Mouse (Mus musculus): ENCODE data around the gene Cyp27a1. TPM values are rescaled to one million over a fixed set of nuclear protein-coding genes. Genes with fewer than 3 reads are reported as not detected.

Cyp27a1 gene
- polyA plus RNA-seq, 1 experiment from 2014 or later: 4.6 TPM

GRCm38 (mm10) chr1:74740846-74741245, 27.5 kb downstream of the Cyp27a1 start:
- H3K4me3 ChIP-seq (ENCODE audit: low read depth, low read length): no peak overlapping the region
- H3K27ac ChIP-seq (ENCODE audit: low read depth, low read length): no peak overlapping the region
- H3K9me3 ChIP-seq (ENCODE audit: control insufficient read depth): no peaks in the 10 kb centered on the region
- WGBS: 79% methylated on average over 7 of the region's 7 CpGs
- H3K9ac ChIP-seq (ENCODE audit: low read depth, low read length): no peak overlapping the region
- ATAC-seq: no peak
- H3K27me3 ChIP-seq (replicated peaks; ENCODE audit: control insufficient read depth, insufficient read depth, low read length): no peaks in the 10 kb centered on the region
- no peak overlapping the region for H3K4me2 ChIP-seq (replicated peaks; ENCODE audit: low read depth)
- H3K36me3 ChIP-seq (ENCODE audit: control insufficient read depth, insufficient read depth): no peaks in the 10 kb centered on the region; the same call in 1 of the 2 replicates
- H3K4me1 ChIP-seq (replicated peaks; ENCODE audit: control insufficient read depth, insufficient read depth, low read length): no peaks in the 10 kb centered on the region
- no peak for TF ChIP-seq CTCF (IDR thresholded peaks at IDR 0.05; ENCODE audit: low read depth)

GRCm38 (mm10) chr1:74747335-74747734, 34.0 kb downstream of the Cyp27a1 start:
- no peak overlapping the region for H3K4me2 ChIP-seq (replicated peaks; ENCODE audit: low read depth)
- no peak for TF ChIP-seq CTCF (IDR thresholded peaks at IDR 0.05; ENCODE audit: low read depth)
- no peak for ATAC-seq
- 71% methylated on average over 5 of the region's 5 CpGs for WGBS
- H3K27ac ChIP-seq (ENCODE audit: low read depth, low read length): no peak overlapping the region
- H3K27me3 ChIP-seq (replicated peaks; ENCODE audit: control insufficient read depth, insufficient read depth, low read length): 0 out of 2 replicates have a peak, but pooled peaks cover 3% of the 10 kb centered on the region
- no peak overlapping the region for H3K9ac ChIP-seq (ENCODE audit: low read depth, low read length)
- H3K4me1 ChIP-seq (replicated peaks; ENCODE audit: control insufficient read depth, insufficient read depth, low read length): no peaks in the 10 kb centered on the region; the same call in none of the 2 replicates
- no peaks in the 10 kb centered on the region for H3K9me3 ChIP-seq (ENCODE audit: control insufficient read depth)
- H3K4me3 ChIP-seq (ENCODE audit: low read depth, low read length): no peak overlapping the region
- H3K36me3 ChIP-seq (ENCODE audit: control insufficient read depth, insufficient read depth): no peaks in the 10 kb centered on the region

GRCm38 (mm10) chr1:74748643-74749271, 35.4 kb downstream of the Cyp27a1 start, which contains the start of gene Prkag3:
Prkag3 (minus strand) TSS chr1:74749221.
- no peaks in the 10 kb centered on the region for H3K36me3 ChIP-seq (ENCODE audit: control insufficient read depth, insufficient read depth)
- WGBS: 11% methylated on average over 30 of the region's 30 CpGs
- no peaks in the 10 kb centered on the region; the same call in none of the 2 replicates for H3K4me1 ChIP-seq (replicated peaks; ENCODE audit: control insufficient read depth, insufficient read depth, low read length)
- H3K27me3 ChIP-seq (replicated peaks; ENCODE audit: control insufficient read depth, insufficient read depth, low read length): 0 out of 2 replicates have a peak, but pooled peaks cover 3% of the 10 kb centered on the region
- peak; percentile 56 for ATAC-seq
- H3K4me3 ChIP-seq (ENCODE audit: low read depth, low read length): peak within 1 kb of the TSS; percentile 22
- peak within 1 kb of the TSS; percentile 61 for H3K4me2 ChIP-seq (replicated peaks; ENCODE audit: low read depth)
- H3K27ac ChIP-seq (ENCODE audit: low read depth, low read length): no peak within 1 kb of the TSS
- no peaks in the 10 kb centered on the region for H3K9me3 ChIP-seq (ENCODE audit: control insufficient read depth)
- peak; percentile 79 for TF ChIP-seq CTCF (IDR thresholded peaks at IDR 0.05; ENCODE audit: low read depth)
- H3K9ac ChIP-seq (ENCODE audit: low read depth, low read length): no peak within 1 kb of the TSS

- Histone ChIP-seq H3K36me3 (ENCODE audit: control insufficient read depth, insufficient read depth) (no peaks in the 10 kb centered on the region), H3K4me1 (replicated peaks; ENCODE audit: control insufficient read depth, insufficient read depth, low read length) (no peaks in the 10 kb centered on the region; the same call in none of the 2 replicates), H3K27ac (ENCODE audit: low read depth, low read length) (no peak overlapping the region), H3K27me3 (replicated peaks; ENCODE audit: control insufficient read depth, insufficient read depth, low read length) (0 out of 2 replicates have a peak, but pooled peaks cover 3% of the 10 kb centered on the region), H3K9ac (ENCODE audit: low read depth, low read length) (no peak overlapping the region), H3K9me3 (ENCODE audit: control insufficient read depth) (no peaks in the 10 kb centered on the region), H3K4me3 (ENCODE audit: low read depth, low read length) (no peak overlapping the region), H3K4me2 (replicated peaks; ENCODE audit: low read depth) (peak overlapping the region; percentile 61)
- WGBS: 52% methylated on average over 7 of the region's 7 CpGs
- no peak for TF ChIP-seq CTCF (IDR thresholded peaks at IDR 0.05; ENCODE audit: low read depth)
- ATAC-seq: no peak
These were observed 35.9 kb downstream of the Cyp27a1 start for GRCm38 (mm10) chr1:74749301-74749700.

GRCm38 (mm10) chr1:74750683-74751082, 37.3 kb downstream of the Cyp27a1 start:
- Histone ChIP-seq H3K9ac (ENCODE audit: low read depth, low read length) (no peak overlapping the region), H3K4me1 (replicated peaks; ENCODE audit: control insufficient read depth, insufficient read depth, low read length) (no peaks in the 10 kb centered on the region; the same call in none of the 2 replicates), H3K27ac (ENCODE audit: low read depth, low read length) (no peak overlapping the region), H3K9me3 (ENCODE audit: control insufficient read depth) (no peaks in the 10 kb centered on the region), H3K4me3 (ENCODE audit: low read depth, low read length) (no peak overlapping the region), H3K36me3 (ENCODE audit: control insufficient read depth, insufficient read depth) (no peaks in the 10 kb centered on the region), H3K4me2 (replicated peaks; ENCODE audit: low read depth) (no peak overlapping the region), H3K27me3 (replicated peaks; ENCODE audit: control insufficient read depth, insufficient read depth, low read length) (0 out of 2 replicates have a peak, but pooled peaks cover 3% of the 10 kb centered on the region)
- no peak for TF ChIP-seq CTCF (IDR thresholded peaks at IDR 0.05; ENCODE audit: low read depth)
- ATAC-seq: no peak
- WGBS: 64% methylated on average over 4 of the region's 4 CpGs

- H3K27ac ChIP-seq (ENCODE audit: low read depth, low read length): no peak overlapping the region
- no peaks in the 10 kb centered on the region for H3K36me3 ChIP-seq (ENCODE audit: control insufficient read depth, insufficient read depth)
- H3K4me2 ChIP-seq (replicated peaks; ENCODE audit: low read depth): no peak overlapping the region
- no peak for ATAC-seq
- no peaks in the 10 kb centered on the region; the same call in none of the 2 replicates for H3K4me1 ChIP-seq (replicated peaks; ENCODE audit: control insufficient read depth, insufficient read depth, low read length)
- H3K27me3 ChIP-seq (replicated peaks; ENCODE audit: control insufficient read depth, insufficient read depth, low read length): 0 out of 2 replicates have a peak, but pooled peaks cover 3% of the 10 kb centered on the region
- WGBS: 83% methylated on average over 8 of the region's 8 CpGs
- no peak overlapping the region for H3K9ac ChIP-seq (ENCODE audit: low read depth, low read length)
- H3K9me3 ChIP-seq (ENCODE audit: control insufficient read depth): no peaks in the 10 kb centered on the region
- no peak for TF ChIP-seq CTCF (IDR thresholded peaks at IDR 0.05; ENCODE audit: low read depth)
- H3K4me3 ChIP-seq (ENCODE audit: low read depth, low read length): no peak overlapping the region
These were observed 38.8 kb downstream of the Cyp27a1 start for GRCm38 (mm10) chr1:74752150-74752549.
